Mouse (Mus musculus) CH12.LX (cell line): ENCODE measurements around the gene Spata31d1b. TPM values are rescaled to one million over a fixed set of nuclear protein-coding genes. Genes with fewer than 3 reads are reported as not detected.

ENCODE experiments used
- DNase-seq: peaks from one replicate; pipeline ENCODE4 v3.0.0-alpha.2; 2013; ENCODE audit errors: extremely low read depth
- H3K27ac ChIP-seq: 2 replicates; pipeline ENCODE4 v1.5.1; 2012; ENCODE audit warnings: low read depth, mild to moderate bottlenecking, control low read depth, moderate library complexity; ENCODE audit not compliant: insufficient read depth
- H3K27me3 ChIP-seq: replicated peaks from 2 replicates; pipeline ENCODE3; 2012; ENCODE audit warnings: inconsistent platforms
- H3K36me3 ChIP-seq, 2 experiments: replicated peaks in 1 of 2; 2 replicates each; pipeline versions ENCODE3 to v1.6.1; 2012; ENCODE audit warnings: inconsistent platforms in 1 of 2, low read length in 1 of 2, mild to moderate bottlenecking in 1 of 2, mixed read lengths in 1 of 2, moderate library complexity in 1 of 2; ENCODE audit not compliant: control insufficient read depth in 1 of 2, insufficient read depth in 1 of 2
- H3K4me1 ChIP-seq, 2 experiments: 2 replicates each; pipeline ENCODE4 v1.6.1; 2012; ENCODE audit warnings: inconsistent platforms in 1 of 2, moderate library complexity in 1 of 2; ENCODE audit not compliant: insufficient read depth in 2 of 2, control insufficient read depth in 1 of 2
- H3K4me2 ChIP-seq: 2 replicates; pipeline ENCODE4 v1.6.1; 2012; ENCODE audit warnings: low read depth, mild to moderate bottlenecking, control low read depth; ENCODE audit not compliant: poor library complexity, insufficient read depth, severe bottlenecking
- H3K4me3 ChIP-seq, 3 experiments: fragments of 150-350 bp in 1 of 3; sonication (generic) in 1 of 3; replicated peaks in 1 of 3; 2 replicates each; pipeline versions ENCODE3 to v1.5.1; 2011 to 2012; ENCODE audit warnings: low read depth in 2 of 3, low read length in 2 of 3, mild to moderate bottlenecking in 2 of 3, moderate library complexity in 2 of 3, control low read depth in 1 of 3, improper control_type of control experiment in 1 of 3, inconsistent platforms in 1 of 3, mixed read lengths in 1 of 3; ENCODE audit not compliant: poor library complexity in 1 of 3
- H3K79me2 ChIP-seq: replicated peaks from 2 replicates; pipeline ENCODE4 v1.6.1; 2012; ENCODE audit warnings: mild to moderate bottlenecking, moderate library complexity; ENCODE audit not compliant: control insufficient read depth, poor library complexity, insufficient read depth, severe bottlenecking; ENCODE audit errors: extremely low read depth
- H3K9ac ChIP-seq: 2 replicates; pipeline ENCODE4 v1.6.1; 2012; ENCODE audit warnings: low read depth, mild to moderate bottlenecking, control low read depth, moderate library complexity; ENCODE audit not compliant: insufficient read depth
- H3K9me3 ChIP-seq: replicated peaks from 2 replicates; pipeline ENCODE3; 2012; ENCODE audit warnings: low read length, inconsistent platforms, mixed read lengths
- BHLHE40 ChIP-seq: IDR thresholded peaks from 2 replicates; pipeline ENCODE4 v1.6.1; 2011; ENCODE audit warnings: mild to moderate bottlenecking, low read depth, low read length, improper control_type of control experiment
- CHD1 ChIP-seq: IDR thresholded peaks from 2 replicates; pipeline ENCODE4 v1.6.1; 2012; ENCODE audit warnings: low read depth, low read length, improper control_type of control experiment, inconsistent platforms
- CHD2 ChIP-seq: IDR thresholded peaks from 2 replicates; pipeline ENCODE4 v1.6.1; 2011; ENCODE audit warnings: low read length, improper control_type of control experiment
- E2F4 ChIP-seq: IDR thresholded peaks from 2 replicates; pipeline ENCODE4 v1.6.1; 2011; ENCODE audit warnings: low read depth, low read length, improper control_type of control experiment; ENCODE audit not compliant: insufficient replicate concordance
- ELF1 ChIP-seq: IDR thresholded peaks from 2 replicates; pipeline ENCODE4 v1.6.1; 2014; ENCODE audit warnings: low read depth, mild to moderate bottlenecking, inconsistent platforms, low read length, improper control_type of control experiment
- EP300 ChIP-seq: IDR thresholded peaks from 2 replicates; pipeline ENCODE4 v1.6.1; 2011; ENCODE audit warnings: low read length, improper control_type of control experiment
- HCFC1 ChIP-seq: IDR thresholded peaks from 2 replicates; pipeline ENCODE4 v1.6.1; 2012; ENCODE audit warnings: low read depth, mild to moderate bottlenecking, inconsistent platforms, low read length, improper control_type of control experiment
- JUND ChIP-seq: conservative IDR thresholded peaks from 2 replicates; pipeline ENCODE4 v1.6.1; 2011; ENCODE audit warnings: low read depth, low read length, improper control_type of control experiment
- KAT2A ChIP-seq: IDR thresholded peaks from 2 replicates; pipeline ENCODE4 v1.6.1; 2012; ENCODE audit warnings: low read length, improper control_type of control experiment, inconsistent platforms; ENCODE audit not compliant: insufficient replicate concordance
- MAFK ChIP-seq: IDR thresholded peaks from 2 replicates; pipeline ENCODE4 v1.6.1; 2011; ENCODE audit warnings: low read length, improper control_type of control experiment; ENCODE audit not compliant: insufficient replicate concordance
- MXI1 ChIP-seq: IDR thresholded peaks from 2 replicates; pipeline ENCODE4 v1.6.1; 2011; ENCODE audit warnings: mild to moderate bottlenecking, low read depth, low read length, improper control_type of control experiment
- NELFE ChIP-seq: IDR thresholded peaks from 2 replicates; pipeline ENCODE4 v1.6.1; 2011; ENCODE audit warnings: low read depth, low read length, improper control_type of control experiment
- NRF1 ChIP-seq: IDR thresholded peaks from 2 replicates; pipeline ENCODE4 v1.6.1; 2014; ENCODE audit warnings: low read depth, mild to moderate bottlenecking, inconsistent platforms, low read length, improper control_type of control experiment, moderate library complexity
- POLR2AphosphoS2 ChIP-seq: IDR thresholded peaks from 2 replicates; pipeline ENCODE4 v1.6.1; 2011; ENCODE audit warnings: low read depth, low read length, improper control_type of control experiment
- RCOR1 ChIP-seq: conservative IDR thresholded peaks from 2 replicates; pipeline ENCODE4 v1.6.1; 2012; ENCODE audit warnings: low read depth, mild to moderate bottlenecking, inconsistent platforms, low read length, improper control_type of control experiment
- TCF12 ChIP-seq: IDR thresholded peaks from 2 replicates; pipeline ENCODE4 v1.6.1; 2014; ENCODE audit warnings: low read depth, mild to moderate bottlenecking, inconsistent platforms, low read length, improper control_type of control experiment
- UBTF ChIP-seq: IDR thresholded peaks from 2 replicates; pipeline ENCODE4 v1.6.1; 2012; ENCODE audit warnings: low read depth, mild to moderate bottlenecking, inconsistent platforms, low read length, improper control_type of control experiment, moderate library complexity
- ZKSCAN1 ChIP-seq: IDR thresholded peaks from 2 replicates; pipeline ENCODE4 v1.6.1; 2012; ENCODE audit warnings: low read depth, inconsistent platforms, low read length, improper control_type of control experiment, borderline replicate concordance
- ZMIZ1 ChIP-seq: IDR thresholded peaks from 2 replicates; pipeline ENCODE4 v1.6.1; 2012; ENCODE audit warnings: low read depth, mild to moderate bottlenecking, inconsistent platforms, low read length, improper control_type of control experiment
- ZNF384 ChIP-seq: IDR thresholded peaks from 2 replicates; pipeline ENCODE4 v1.6.1; 2012; ENCODE audit warnings: low read depth, low read length, improper control_type of control experiment, inconsistent platforms
- dilution Hi-C: fragments of 300-500 bp; cut with MboI; formaldehyde crosslinking; loops from 2 replicates; pipeline ENCODE4 v1.14.3; 2020; ENCODE audit warnings: low sequenced_read_pairs; ENCODE audit not compliant: extremely low pct_unique_long_range_greater_than_20kb, extremely low pct_ligation_motif_present
- in situ Hi-C: fragments of 300-500 bp; cut with MboI; formaldehyde crosslinking; loops from 3 replicates; pipeline ENCODE4 v1.14.3; 2019; ENCODE audit warnings: low sequenced_read_pairs, low pct_ligation_motif_present, low pct_unique_long_range_greater_than_20kb, mixed read lengths
- polyA plus RNA-seq: library from polyadenylated mRNA; unstranded; fragments of >175 nt; gene quantifications from 2 replicates; pipeline ENCODE4 v1.2.1, GENCODE M21; 2012; ENCODE audit warnings: low read depth; ENCODE audit not compliant: insufficient read length
- total RNA-seq, 2 experiments: library from RNA; depleted of rRNA; stranded (reverse); fragments of 300-350 nt in 1 of 2; fragments of >200 nt in 1 of 2; gene quantifications; 2 replicates each; pipeline ENCODE4 v1.2.3; 2012 to 2014

The Spata31d1b gene
- total and polyA plus RNA-seq, 3 experiments: 0.09 to 0.30 (median 0.27) TPM

DNA sequence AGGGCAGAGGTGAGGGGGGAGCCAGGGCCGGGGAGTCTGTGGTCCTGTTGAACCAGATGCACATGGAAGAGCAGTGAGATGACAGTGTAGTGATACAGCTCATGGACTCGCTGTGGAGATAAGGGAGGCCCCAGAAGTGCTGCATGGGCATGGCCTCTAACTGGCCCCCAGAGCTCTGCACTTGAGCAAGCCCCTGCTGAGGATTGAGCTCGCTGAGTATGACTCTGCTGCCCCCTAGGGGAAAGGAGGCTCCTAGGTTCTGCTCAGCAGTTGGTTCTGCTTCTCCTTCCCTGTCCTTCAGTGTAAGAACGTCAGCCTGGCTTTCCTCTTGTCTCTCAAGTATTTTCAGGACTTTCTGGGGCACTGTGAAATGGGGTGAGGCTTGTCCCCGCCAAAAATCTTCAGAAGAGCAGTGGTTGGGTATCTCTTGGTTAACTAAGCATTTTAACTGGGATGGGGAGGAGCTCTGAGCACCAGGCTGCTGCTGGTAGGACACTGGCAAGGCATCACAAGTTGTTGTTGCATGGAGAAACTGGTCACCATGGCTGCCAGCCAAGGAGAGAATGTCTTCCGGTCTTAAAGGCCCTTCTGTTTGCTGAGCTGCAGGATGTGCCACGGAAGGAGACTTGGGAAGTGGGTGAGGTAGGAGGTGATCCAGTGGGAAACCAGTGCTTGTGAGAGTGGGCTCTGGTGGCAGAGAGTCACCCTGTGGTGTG lies 16.5 kb downstream of the Spata31d1b start (continued):
- TF ChIP-seq MXI1: no peak
- TF ChIP-seq EP300: no peak
- TF ChIP-seq E2F4: no peak
- TF ChIP-seq ELF1: 0 out of 2 replicates have a peak, but pooled peaks have one; percentile 9
- no peak for TF ChIP-seq RCOR1
- TF ChIP-seq CHD2: no peak
- TF ChIP-seq NRF1: 0 out of 2 replicates have a peak, but pooled peaks have one; percentile 18
- no peak for TF ChIP-seq CHD1
- no peak for TF ChIP-seq POLR2AphosphoS2
- no peak for TF ChIP-seq JUND
- no peak for TF ChIP-seq ZNF384

DNA sequence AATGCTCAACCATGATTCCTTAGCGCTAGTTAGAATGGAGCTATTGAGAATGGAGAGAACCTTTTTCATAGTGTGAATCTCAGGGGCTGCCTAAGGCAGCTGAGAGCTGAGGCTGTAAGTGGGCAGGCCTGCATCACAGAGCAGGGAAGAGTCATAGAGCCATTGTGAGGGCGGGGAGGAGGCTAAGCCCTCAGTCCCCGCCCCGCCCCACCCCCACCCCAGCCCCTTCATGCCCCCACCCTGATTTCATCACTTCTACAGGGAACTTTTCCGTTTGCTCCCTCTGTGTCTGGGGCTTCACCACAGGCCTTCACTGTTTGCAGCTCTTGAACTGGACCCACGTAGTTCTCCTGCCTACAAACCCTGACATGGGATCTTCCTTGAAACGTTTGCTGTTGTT lies 19.6 kb downstream of the Spata31d1b start, which contains the start of gene Spata31d1d:
TSS of gene Spata31d1d (minus strand) at position 101 of the 400 bp plus-strand sequence.
- TF ChIP-seq UBTF (no peak), ZMIZ1 (no peak), CHD1 (no peak), MXI1 (no peak), NELFE (no peak), KAT2A (no peak), RCOR1 (no peak), ZNF384 (no peak), HCFC1 (no peak), ZKSCAN1 (no peak), MAFK (no peak), BHLHE40 (no peak), JUND (no peak), EP300 (no peak), TCF12 (no peak)
- Histone ChIP-seq H3K27ac (no peak within 1 kb of the TSS), H3K79me2 (no peaks in the 10 kb centered on the region), H3K27me3 (peaks cover 2% of the 10 kb centered on the region), H3K4me1 (peaks cover 4 to 12% of the 10 kb centered on the region in 2 experiments), H3K9ac (no peak within 1 kb of the TSS), H3K4me3 (no peak within 1 kb of the TSS), H3K36me3 (no peaks in the 10 kb centered on the region), H3K9me3 (no peaks in the 10 kb centered on the region), H3K4me2 (no peak within 1 kb of the TSS)
- dilution Hi-C loops: no loop called here
- in situ Hi-C loops: loop anchor here (25.0 kb wide), 1 partner anchor 1119 kb away; the partner anchor contains the start of gene Slc28a3
- no peak for DNase-seq
